Mouse (Mus musculus) erythroblast, embryonic 14.5 days (primary cell): ENCODE results near the gene Dchs1.

Source experiments
- GATA1 ChIP-seq: IDR thresholded peaks from 2 replicates; pipeline ENCODE4 v1.6.1; 2012; ENCODE audit warnings: low read length, inconsistent platforms, mixed read lengths
- TAL1 ChIP-seq: IDR thresholded peaks from 3 replicates; pipeline ENCODE4 v1.6.1; 2012; ENCODE audit warnings: low read length, inconsistent platforms, mixed read lengths

GRCm38 (mm10) chr7:105806716-105807115 is 19.3 kb upstream of the Dchs1 start:
- TF ChIP-seq GATA1 (no peak), TAL1 (no peak)
